Mouse (Mus musculus): ENCODE measurements at regions not wholly inside any gene's neighbourhood (a gene's known extent, or its start where the extent isn't known, plus 50 kb on each side); places are given as distances from the start of the nearest gene placed in this dataset.

DNA sequence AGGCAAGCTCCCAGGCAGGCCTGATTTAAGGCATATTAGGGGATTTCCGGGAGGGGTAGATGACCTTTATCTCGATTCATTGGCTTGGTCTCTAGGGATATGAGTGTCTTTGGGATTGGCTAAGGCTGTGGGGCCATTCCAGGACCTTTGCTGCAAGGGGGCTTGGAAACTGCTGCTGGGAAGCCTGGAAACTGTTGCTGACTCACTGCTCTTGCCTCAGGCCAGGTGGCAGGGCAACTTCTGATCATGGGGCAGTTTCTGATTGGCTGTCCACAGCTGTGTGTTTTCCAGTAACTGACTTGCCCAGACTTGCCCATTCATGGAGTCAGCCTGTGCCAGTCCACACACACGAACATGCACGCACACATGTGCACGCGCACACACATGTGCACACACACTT, 349.8 kb upstream of the 4930452B06Rik start:
- Histone ChIP-seq H3K36me3 (no peaks in the 10 kb centered on the region), H3K9ac (no peak overlapping the region), H3K27me3 (no peaks in the 10 kb centered on the region), H3K9me3 (replicated peaks) (no peaks in the 10 kb centered on the region), H3K4me3 (replicated peaks) (no peak overlapping the region), H3K4me1 (no peaks in the 10 kb centered on the region), H3K4me2 (replicated peaks) (no peak overlapping the region), H3K27ac (replicated peaks) (no peak overlapping the region)
- WGBS, result 89% methylated on average over 6 of the region's 6 CpGs
- no peak for ATAC-seq (ENCODE audit: insufficient number of reproducible peaks, low FRiP score, low TSS enrichment, low read depth)

- ATAC-seq (ENCODE audit: insufficient number of reproducible peaks, low FRiP score, low TSS enrichment, low read depth), result no peak
Measured at GRCm38 (mm10) chr14:9003034-9003433, 337.0 kb upstream of the 4930452B06Rik start.

GRCm38 (mm10) chr14:9000408-9001092, 334.5 kb upstream of the 4930452B06Rik start:
- Histone ChIP-seq H3K27ac (replicated peaks) (no peak overlapping the region), H3K9me3 (replicated peaks) (no peaks in the 10 kb centered on the region), H3K36me3 (no peaks in the 10 kb centered on the region), H3K27me3 (no peaks in the 10 kb centered on the region), H3K9ac (no peak overlapping the region), H3K4me1 (no peaks in the 10 kb centered on the region), H3K4me2 (replicated peaks) (no peak overlapping the region), H3K4me3 (replicated peaks) (no peak overlapping the region)
- WGBS, result 58% methylated on average over 3 of the region's 3 CpGs
- no peak for ATAC-seq (ENCODE audit: insufficient number of reproducible peaks, low FRiP score, low TSS enrichment, low read depth)

More at GRCm38 (mm10) chr14:9003034-9003433, 337.0 kb upstream of the 4930452B06Rik start:
- no peaks in the 10 kb centered on the region for H3K4me1 ChIP-seq
- H3K27me3 ChIP-seq, result no peaks in the 10 kb centered on the region
- no peak overlapping the region for H3K9ac ChIP-seq
- H3K27ac ChIP-seq (replicated peaks), result no peak overlapping the region
- H3K9me3 ChIP-seq (replicated peaks), result no peaks in the 10 kb centered on the region
- no peak overlapping the region for H3K4me3 ChIP-seq (replicated peaks)
- H3K4me2 ChIP-seq (replicated peaks), result no peak overlapping the region
- no peaks in the 10 kb centered on the region for H3K36me3 ChIP-seq
- WGBS, result 76% methylated on average over 2 of the region's 2 CpGs

GRCm38 (mm10) chr14:8999815-9000214, 333.8 kb upstream of the 4930452B06Rik start:
- Histone ChIP-seq H3K9ac (no peak overlapping the region), H3K9me3 (replicated peaks) (no peaks in the 10 kb centered on the region), H3K27me3 (no peaks in the 10 kb centered on the region), H3K4me1 (no peaks in the 10 kb centered on the region), H3K4me2 (replicated peaks) (no peak overlapping the region), H3K4me3 (replicated peaks) (no peak overlapping the region), H3K27ac (replicated peaks) (no peak overlapping the region), H3K36me3 (no peaks in the 10 kb centered on the region)
- no peak for ATAC-seq (ENCODE audit: insufficient number of reproducible peaks, low FRiP score, low TSS enrichment, low read depth)
- WGBS, result 83% methylated on average over 1 of the region's 1 CpGs

DNA sequence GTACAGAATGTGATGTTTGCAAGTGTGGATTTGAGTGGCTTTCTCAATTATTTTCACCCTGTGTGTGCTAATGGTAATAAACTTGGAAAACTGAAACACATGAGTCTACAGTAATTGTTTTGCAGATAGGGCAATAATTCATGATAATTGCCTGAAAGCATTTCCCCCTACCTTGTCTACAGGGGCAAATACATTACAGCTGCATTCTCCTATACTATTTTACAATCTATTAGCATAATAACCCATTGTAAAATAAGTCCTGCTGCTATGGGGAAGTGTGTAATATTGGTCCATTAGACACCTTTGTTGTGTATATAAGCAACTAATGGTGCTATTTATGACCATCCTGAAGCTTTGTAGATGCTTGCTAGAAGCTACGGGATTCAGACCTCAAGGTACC, 327.4 kb upstream of the 4930452B06Rik start:
- H3K4me2 ChIP-seq (replicated peaks), result no peak overlapping the region
- H3K9me3 ChIP-seq (replicated peaks), result no peaks in the 10 kb centered on the region
- H3K36me3 ChIP-seq, result no peaks in the 10 kb centered on the region
- H3K4me1 ChIP-seq, result no peaks in the 10 kb centered on the region
- WGBS, result 91% methylated on average over 1 of the region's 1 CpGs
- no peak overlapping the region for H3K4me3 ChIP-seq (replicated peaks)
- no peak overlapping the region for H3K9ac ChIP-seq
- no peak for ATAC-seq (ENCODE audit: insufficient number of reproducible peaks, low FRiP score, low TSS enrichment, low read depth)
- no peaks in the 10 kb centered on the region for H3K27me3 ChIP-seq
- H3K27ac ChIP-seq (replicated peaks), result no peak overlapping the region

DNA sequence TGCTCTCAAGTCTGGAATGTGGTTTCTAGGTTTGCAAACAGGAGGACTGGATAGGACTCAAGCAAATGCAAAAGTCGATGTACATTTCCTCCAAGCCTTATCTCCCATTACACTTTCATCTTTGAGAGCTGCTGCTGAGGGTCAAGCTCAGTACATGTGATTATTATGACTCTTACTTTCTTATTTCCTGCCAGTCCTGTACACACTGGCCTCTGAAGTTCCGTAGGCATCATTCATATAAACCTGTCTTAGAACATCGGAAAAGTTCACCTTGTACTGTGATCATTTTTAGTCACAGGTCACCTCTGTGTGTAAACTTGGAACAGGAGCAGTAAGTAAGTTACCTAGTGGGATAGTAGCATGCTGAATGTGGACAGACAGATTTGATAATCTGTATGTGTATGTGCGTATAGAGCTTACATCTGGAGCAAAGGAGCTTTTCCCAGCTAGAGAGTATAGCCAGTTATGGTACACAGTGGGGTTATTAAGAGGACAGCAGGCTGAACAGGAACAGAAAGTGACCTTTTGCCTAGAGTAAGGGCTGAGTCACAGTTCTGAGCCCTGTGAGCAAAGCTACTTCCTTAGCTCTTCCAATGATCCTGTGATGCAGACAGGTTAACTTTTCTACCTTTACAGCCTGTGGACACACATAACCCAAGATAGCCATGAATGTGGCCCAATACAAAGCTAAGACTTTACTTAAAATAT, 319.2 kb upstream of the 4930452B06Rik start:
- H3K9ac ChIP-seq, result no peak overlapping the region
- 92% methylated on average over 4 of the region's 4 CpGs for WGBS
- H3K4me1 ChIP-seq, result no peaks in the 10 kb centered on the region
- no peak overlapping the region for H3K4me2 ChIP-seq (replicated peaks)
- H3K4me3 ChIP-seq (replicated peaks), result no peak overlapping the region
- H3K36me3 ChIP-seq, result no peaks in the 10 kb centered on the region
- no peaks in the 10 kb centered on the region for H3K27me3 ChIP-seq
- no peak for ATAC-seq (ENCODE audit: insufficient number of reproducible peaks, low FRiP score, low TSS enrichment, low read depth)
- no peak overlapping the region for H3K27ac ChIP-seq (replicated peaks)
- no peaks in the 10 kb centered on the region for H3K9me3 ChIP-seq (replicated peaks)

- H3K36me3 ChIP-seq, result no peaks in the 10 kb centered on the region
- H3K9ac ChIP-seq, result no peak overlapping the region
- H3K27ac ChIP-seq (replicated peaks), result no peak overlapping the region
- no peak for ATAC-seq (ENCODE audit: insufficient number of reproducible peaks, low FRiP score, low TSS enrichment, low read depth)
- no peaks in the 10 kb centered on the region for H3K9me3 ChIP-seq (replicated peaks)
- H3K4me3 ChIP-seq (replicated peaks), result no peak overlapping the region
- WGBS, result 31% methylated on average over 2 of the region's 2 CpGs
- no peak overlapping the region for H3K4me2 ChIP-seq (replicated peaks)
- no peaks in the 10 kb centered on the region for H3K4me1 ChIP-seq
- H3K27me3 ChIP-seq, result no peaks in the 10 kb centered on the region
Measured at GRCm38 (mm10) chr14:8961554-8961953, 295.5 kb upstream of the 4930452B06Rik start.

DNA sequence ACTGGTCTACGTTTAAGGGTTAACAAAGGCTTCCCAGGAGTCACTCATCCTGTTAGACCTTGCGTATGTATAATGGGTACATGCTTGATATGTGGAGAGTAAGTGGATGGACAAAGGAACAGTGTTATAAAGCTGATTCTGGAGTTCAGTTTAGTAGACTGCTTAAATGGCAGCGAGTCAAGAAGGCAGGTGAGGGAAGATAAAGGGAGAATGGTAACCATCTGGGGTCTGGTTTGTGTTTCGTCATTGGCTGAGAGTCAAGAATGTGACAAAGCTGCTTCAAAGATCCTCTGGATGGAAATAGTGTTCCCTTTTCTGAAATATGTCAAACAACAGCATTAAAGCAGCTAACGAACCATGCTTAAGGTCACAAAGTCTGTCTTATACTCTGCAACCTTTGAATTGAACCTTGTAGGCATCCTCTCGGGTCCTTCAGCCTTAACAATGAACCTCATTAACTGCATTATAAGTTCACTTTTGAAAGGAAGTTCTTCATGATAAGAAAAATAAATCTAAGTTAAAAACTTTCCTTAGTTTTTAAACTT, 286.9 kb upstream of the 4930452B06Rik start:
- ATAC-seq (ENCODE audit: insufficient number of reproducible peaks, low FRiP score, low TSS enrichment, low read depth), result no peak
- H3K27ac ChIP-seq (replicated peaks), result no peak overlapping the region
- no peak overlapping the region for H3K4me2 ChIP-seq (replicated peaks)
- no peaks in the 10 kb centered on the region for H3K9me3 ChIP-seq (replicated peaks)
- H3K4me1 ChIP-seq, result no peaks in the 10 kb centered on the region
- H3K9ac ChIP-seq, result no peak overlapping the region
- H3K4me3 ChIP-seq (replicated peaks), result no peak overlapping the region
- no peaks in the 10 kb centered on the region for H3K36me3 ChIP-seq
- WGBS, result 32% methylated on average over 6 of the region's 6 CpGs
- H3K27me3 ChIP-seq, result no peaks in the 10 kb centered on the region

DNA sequence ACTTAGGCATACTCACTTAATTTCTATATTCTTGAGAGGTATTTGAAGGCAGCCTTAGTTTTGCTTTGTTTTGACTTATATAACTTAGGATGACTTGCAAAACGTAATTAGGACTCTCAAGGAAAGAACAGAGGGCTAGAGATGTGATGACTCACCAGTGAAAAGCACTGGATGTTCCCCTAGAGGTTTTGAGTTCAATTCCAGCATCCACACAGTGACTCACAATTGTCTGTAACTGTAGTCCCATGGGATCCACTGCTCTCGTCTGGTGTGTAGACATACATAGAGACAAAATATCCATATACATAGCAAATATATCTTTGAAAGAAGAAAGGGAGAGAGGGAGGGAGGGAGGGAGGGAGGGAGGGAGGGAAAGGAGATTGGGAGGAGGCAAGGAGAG, 282.7 kb upstream of the 4930452B06Rik start:
- 58% methylated on average over 2 of the region's 2 CpGs for WGBS
- ATAC-seq (ENCODE audit: insufficient number of reproducible peaks, low FRiP score, low TSS enrichment, low read depth), result no peak
- H3K9me3 ChIP-seq (replicated peaks), result no peaks in the 10 kb centered on the region
- no peaks in the 10 kb centered on the region for H3K36me3 ChIP-seq
- no peak overlapping the region for H3K4me3 ChIP-seq (replicated peaks)
- H3K4me2 ChIP-seq (replicated peaks), result no peak overlapping the region
- no peak overlapping the region for H3K27ac ChIP-seq (replicated peaks)
- no peaks in the 10 kb centered on the region for H3K27me3 ChIP-seq
- no peaks in the 10 kb centered on the region for H3K4me1 ChIP-seq
- no peak overlapping the region for H3K9ac ChIP-seq

DNA sequence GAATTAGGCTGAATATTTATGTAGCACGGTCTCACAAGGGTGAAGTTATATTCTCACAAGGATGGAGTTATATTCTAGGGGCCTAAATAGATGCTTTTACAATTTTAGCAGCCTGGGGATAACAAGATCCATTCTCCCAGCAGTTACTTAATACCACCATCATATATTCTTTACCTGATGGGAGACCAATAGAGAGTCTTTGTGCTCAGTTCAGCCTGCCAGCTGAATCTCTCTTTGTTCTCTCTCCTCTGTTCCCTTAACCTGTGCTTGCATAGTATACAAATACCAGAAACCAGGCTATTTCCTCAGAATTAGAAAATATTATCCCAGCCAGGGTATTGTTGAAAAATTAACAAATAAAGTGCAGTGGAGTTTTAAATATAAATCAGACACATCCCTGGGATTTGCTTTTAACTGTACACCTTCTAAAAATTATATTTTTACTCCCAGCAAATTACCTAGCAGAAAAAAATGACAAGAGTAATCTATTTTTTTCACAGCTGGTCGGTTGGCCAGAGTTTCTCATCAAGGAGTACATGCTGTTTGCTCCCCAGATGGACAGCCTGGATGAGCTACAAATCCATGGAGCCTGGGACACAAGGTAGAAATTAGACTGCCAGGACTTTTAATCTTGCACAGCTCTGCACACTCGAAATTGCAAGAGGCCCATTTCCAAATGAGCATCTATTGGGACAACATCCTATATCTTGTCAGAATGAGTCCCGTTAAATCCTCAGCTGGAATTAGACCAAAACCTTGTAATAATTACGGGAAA, 281.0 kb upstream of the 4930452B06Rik start:
- ATAC-seq (ENCODE audit: insufficient number of reproducible peaks, low FRiP score, low TSS enrichment, low read depth), result no peak
- 62% methylated on average over 5 of the region's 5 CpGs for WGBS
- Histone ChIP-seq H3K27me3 (no peaks in the 10 kb centered on the region), H3K36me3 (no peaks in the 10 kb centered on the region), H3K9ac (no peak overlapping the region), H3K4me1 (no peaks in the 10 kb centered on the region), H3K4me3 (replicated peaks) (no peak overlapping the region), H3K9me3 (replicated peaks) (no peaks in the 10 kb centered on the region), H3K4me2 (replicated peaks) (no peak overlapping the region), H3K27ac (replicated peaks) (no peak overlapping the region)

DNA sequence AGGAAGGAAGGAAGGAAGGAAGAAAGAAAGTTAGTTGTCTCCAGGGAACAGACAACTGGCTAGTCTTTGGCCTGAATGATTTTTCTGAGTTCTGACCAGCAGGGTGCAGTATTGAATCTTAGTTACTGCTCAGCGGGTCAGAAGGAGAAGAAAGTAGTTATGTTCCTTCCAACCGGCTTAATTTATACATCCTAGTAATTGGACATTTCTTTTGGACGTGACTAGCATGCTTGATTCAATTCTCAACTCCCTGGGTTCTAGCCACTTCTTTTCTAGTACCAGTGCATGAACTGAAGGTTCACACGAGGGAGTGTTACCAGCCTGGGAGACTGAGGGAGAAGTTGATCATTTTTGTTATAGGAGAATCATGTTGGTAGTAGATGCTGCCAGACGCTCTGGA, 269.1 kb upstream of the 4930452B06Rik start:
- Histone ChIP-seq H3K36me3 (no peaks in the 10 kb centered on the region), H3K27me3 (no peaks in the 10 kb centered on the region), H3K9me3 (replicated peaks) (no peaks in the 10 kb centered on the region), H3K4me1 (no peaks in the 10 kb centered on the region), H3K27ac (replicated peaks) (no peak overlapping the region), H3K4me2 (replicated peaks) (no peak overlapping the region), H3K9ac (no peak overlapping the region), H3K4me3 (replicated peaks) (no peak overlapping the region)
- no peak for ATAC-seq (ENCODE audit: insufficient number of reproducible peaks, low FRiP score, low TSS enrichment, low read depth)
- WGBS, result 17% methylated on average over 5 of the region's 5 CpGs

Measured in embryonic facial prominence, embryonic 15.5 days (tissue).